Mouse (Mus musculus): ENCODE results near the gene 3110082I17Rik.
"Not testable (repeated sequence)": the region's sequence is repeated elsewhere in the genome, so short reads cannot be mapped to it uniquely, and the experiment has no call there.

3110082I17Rik gene

GRCm38 (mm10) chr5:139395528-139395927 is 64.8 kb downstream of the 3110082I17Rik start:
- no peak for DNase-seq (ENCODE audit: low read depth)

GRCm38 (mm10) chr5:139394399-139394798 is 65.9 kb downstream of the 3110082I17Rik start:
- DNase-seq (ENCODE audit: low read depth): no peak

- no peak for DNase-seq (ENCODE audit: low read depth)
Observed at GRCm38 (mm10) chr5:139393197-139393588, 67.1 kb downstream of the 3110082I17Rik start.

GRCm38 (mm10) chr5:139392219-139393196 is 67.8 kb downstream of the 3110082I17Rik start:
- DNase-seq (ENCODE audit: low read depth): no peak

- no peak for DNase-seq (ENCODE audit: low read depth)
Observed at GRCm38 (mm10) chr5:139391309-139391990, 68.9 kb downstream of the 3110082I17Rik start.

GRCm38 (mm10) chr5:139390324-139391119 is 69.8 kb downstream of the 3110082I17Rik start:
- not testable (repeated sequence) for DNase-seq (ENCODE audit: low read depth)

GRCm38 (mm10) chr5:139389676-139390061 is 70.7 kb downstream of the 3110082I17Rik start:
- peak; percentile 87 for DNase-seq (ENCODE audit: low read depth)

GRCm38 (mm10) chr5:139388694-139389675 is 71.3 kb downstream of the 3110082I17Rik start:
- DNase-seq (ENCODE audit: low read depth): no peak

GRCm38 (mm10) chr5:139388195-139388570 is 72.1 kb downstream of the 3110082I17Rik start:
- no peak for DNase-seq (ENCODE audit: low read depth)

GRCm38 (mm10) chr5:139387329-139388194 is 72.8 kb downstream of the 3110082I17Rik start:
- DNase-seq (ENCODE audit: low read depth): no peak

GRCm38 (mm10) chr5:139386047-139386446 is 74.3 kb downstream of the 3110082I17Rik start:
- DNase-seq (ENCODE audit: low read depth): no peak

- no peak for DNase-seq (ENCODE audit: low read depth)
Observed at GRCm38 (mm10) chr5:139384531-139384930, 75.8 kb downstream of the 3110082I17Rik start.

- DNase-seq (ENCODE audit: low read depth): no peak
Observed at GRCm38 (mm10) chr5:139383234-139383633, 77.1 kb downstream of the 3110082I17Rik start.

- no peak for DNase-seq (ENCODE audit: low read depth)
Observed at GRCm38 (mm10) chr5:139382760-139383159, 77.6 kb downstream of the 3110082I17Rik start.

GRCm38 (mm10) chr5:139381586-139382513 is 78.5 kb downstream of the 3110082I17Rik start:
- DNase-seq (ENCODE audit: low read depth): no peak

GRCm38 (mm10) chr5:139380385-139381248 is 79.7 kb downstream of the 3110082I17Rik start:
- DNase-seq (ENCODE audit: low read depth): peak; percentile 91

GRCm38 (mm10) chr5:139379771-139380384 is 80.4 kb downstream of the 3110082I17Rik start:
- DNase-seq (ENCODE audit: low read depth): no peak

Measured in fibroblast of lung, adult 2 months (primary cell).